ENCODE assay signal across 8 mouse cellular contexts in the genomic region with DNA sequence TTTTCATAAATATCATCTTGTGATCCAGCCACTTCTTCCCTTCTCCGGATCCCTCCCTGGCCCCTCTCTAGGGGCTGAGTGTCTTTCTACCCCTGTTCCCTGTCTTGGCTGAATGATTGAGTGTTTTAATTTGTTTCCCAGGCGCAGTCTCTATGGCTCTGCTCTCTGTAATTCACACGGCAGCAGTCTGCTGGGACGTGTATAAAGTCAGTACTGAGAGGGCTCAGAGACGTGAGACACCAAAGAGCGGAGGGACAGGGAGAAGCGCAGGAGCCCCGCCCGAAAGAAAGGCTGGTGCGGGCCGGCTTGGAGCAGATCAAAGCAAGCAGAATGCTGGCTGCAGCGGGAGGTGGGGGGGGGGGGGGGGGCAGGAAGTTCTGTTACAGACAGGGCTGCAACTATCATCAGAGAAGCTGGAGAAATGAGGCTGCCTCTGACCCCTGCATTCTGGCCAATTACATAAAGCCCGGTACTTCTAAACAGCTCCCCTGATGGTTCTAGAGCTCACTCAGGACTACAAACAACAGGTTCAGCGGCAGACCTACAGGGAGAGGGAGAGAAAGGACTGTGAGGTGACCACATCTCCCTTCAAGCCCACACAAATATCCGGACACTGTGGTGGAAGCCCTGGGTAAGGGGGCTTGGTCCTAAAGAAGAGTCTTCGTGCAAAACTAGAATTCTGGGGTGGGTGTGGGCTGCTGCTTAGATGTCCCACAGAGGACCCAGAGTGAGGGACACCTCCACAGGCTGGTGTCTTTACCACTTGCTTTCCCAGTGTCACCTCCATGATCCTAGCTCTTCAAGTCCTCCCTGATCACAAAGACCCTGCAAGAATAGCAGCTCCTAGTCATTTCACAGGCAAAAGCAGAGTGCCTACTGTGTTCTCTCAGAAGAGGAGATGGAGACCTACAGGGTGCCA. TPM values are rescaled to one million over a fixed set of nuclear protein-coding genes. Genes with fewer than 3 reads are reported as not detected.
DNase-seq lines count a peak whose midpoint lies in the region; ATAC-seq and TF ChIP-seq lines count a peak whose summit lies in the region.

No protein-coding gene starts in this region.

- no peak overlapping the region for H3K27ac ChIP-seq in forebrain, embryonic 12.5 days
- no peak overlapping the region for H3K27ac ChIP-seq in intestine, embryonic 16.5 days (ENCODE audit: low read length)
- H3K27ac ChIP-seq in stomach, postnatal 0 days (replicated peaks): no peak overlapping the region

- TF ChIP-seq CTCF in stomach, postnatal 0 days (IDR thresholded peaks at IDR 0.05; ENCODE audit: low read depth): no peak

- peaks cover 67% of the 10 kb centered on the region for H3K4me1 ChIP-seq in megakaryocyte, embryonic 14.5 days
- peaks cover 19% of the 10 kb centered on the region for H3K4me1 ChIP-seq in forebrain, embryonic 12.5 days
- peaks cover 18% of the 10 kb centered on the region for H3K4me1 ChIP-seq in intestine, embryonic 16.5 days (ENCODE audit: control insufficient read depth, insufficient read depth, low read length)
- no peaks in the 10 kb centered on the region for H3K4me1 ChIP-seq in stomach, postnatal 0 days (replicated peaks; ENCODE audit: control insufficient read depth, insufficient read depth)

- H3K4me3 ChIP-seq in megakaryocyte, embryonic 14.5 days (replicated peaks): peak overlapping the region; percentile 73
- 0 out of 2 replicates have a peak overlapping the region, but pooled peaks have one; percentile 17 for H3K4me3 ChIP-seq in forebrain, embryonic 12.5 days (replicated peaks)
- peak overlapping the region; percentile 10; the same call in 1 of the 2 replicates for H3K4me3 ChIP-seq in intestine, embryonic 16.5 days (ENCODE audit: low read length)
- no peak overlapping the region for H3K4me3 ChIP-seq in stomach, postnatal 0 days (ENCODE audit: low read depth, low read length)

- no peak overlapping the region for H3K9ac ChIP-seq in forebrain, embryonic 12.5 days
- H3K9ac ChIP-seq in intestine, embryonic 16.5 days (ENCODE audit: low read depth, low read length): peak overlapping the region; percentile 39; the same call in 1 of the 2 replicates
- H3K9ac ChIP-seq in stomach, postnatal 0 days (ENCODE audit: low read length): no peak overlapping the region

- peak overlapping the region; percentile 48 for H3K4me2 ChIP-seq in forebrain, embryonic 12.5 days
- H3K4me2 ChIP-seq in intestine, embryonic 16.5 days (ENCODE audit: low read depth, low read length): peak overlapping the region; percentile 44
- peak overlapping the region; percentile 20; the same call in 1 of the 2 replicates for H3K4me2 ChIP-seq in stomach, postnatal 0 days (replicated peaks; ENCODE audit: low read depth)

- no peak for ATAC-seq in megakaryocyte, adult 5-6 weeks (ENCODE audit: poor library complexity, severe bottlenecking)
- ATAC-seq in forebrain, embryonic 12.5 days (ENCODE audit: low FRiP score): peak; percentile 60; the same call in 1 of the 2 replicates
- ATAC-seq in intestine, embryonic 16.5 days: peak; percentile 73
- peak; percentile 51 for ATAC-seq in stomach, postnatal 0 days (ENCODE audit: low FRiP score, low TSS enrichment)

- peaks cover 4% of the 10 kb centered on the region for H3K36me3 ChIP-seq in megakaryocyte, embryonic 14.5 days (replicated peaks; ENCODE audit: low read length)
- H3K36me3 ChIP-seq in forebrain, embryonic 12.5 days (replicated peaks): no peaks in the 10 kb centered on the region
- H3K36me3 ChIP-seq in intestine, embryonic 16.5 days (ENCODE audit: control insufficient read depth, insufficient read depth, low read length): no peaks in the 10 kb centered on the region
- no peaks in the 10 kb centered on the region for H3K36me3 ChIP-seq in stomach, postnatal 0 days (ENCODE audit: control insufficient read depth, insufficient read depth, low read length)

- H3K27me3 ChIP-seq in megakaryocyte, embryonic 14.5 days (replicated peaks): no peaks in the 10 kb centered on the region
- H3K27me3 ChIP-seq in forebrain, embryonic 12.5 days: peaks cover 35% of the 10 kb centered on the region
- H3K27me3 ChIP-seq in intestine, embryonic 16.5 days (replicated peaks; ENCODE audit: control insufficient read depth, insufficient read depth, low read length): 0 out of 2 replicates have a peak, but pooled peaks cover 6% of the 10 kb centered on the region
- H3K27me3 ChIP-seq in stomach, postnatal 0 days (ENCODE audit: control insufficient read depth, insufficient read depth, low read length): no peaks in the 10 kb centered on the region

- H3K9me3 ChIP-seq in megakaryocyte, embryonic 14.5 days: no peaks in the 10 kb centered on the region
- no peaks in the 10 kb centered on the region for H3K9me3 ChIP-seq in forebrain, embryonic 12.5 days
- no peaks in the 10 kb centered on the region for H3K9me3 ChIP-seq in intestine, embryonic 16.5 days (ENCODE audit: control insufficient read depth, low read length)
- no peaks in the 10 kb centered on the region for H3K9me3 ChIP-seq in stomach, postnatal 0 days (ENCODE audit: control insufficient read depth, low read length)

- WGBS in forebrain, embryonic 12.5 days: 1% methylated on average over 16 of the region's 16 CpGs
- 4% methylated on average over 16 of the region's 16 CpGs for WGBS in intestine, embryonic 16.5 days
- 8% methylated on average over 16 of the region's 16 CpGs for WGBS in stomach, postnatal 0 days

- peak; percentile 16 for DNase-seq in lung, postnatal 14 days
- DNase-seq in stomach, postnatal 0 days (ENCODE audit: low spot score): peak; percentile 29
- no peak for DNase-seq in right cerebral cortex, postnatal 14 days
- DNase-seq in c-Kit-positive CD71-positive TER-119-positive erythroid progenitor cells, embryonic 14.5 days (ENCODE audit: low spot score): no peak

- TF ChIP-seq EP300 in stomach, postnatal 0 days (optimal IDR thresholded peaks at IDR 0.05): no peak

RNA-seq across cellular contexts. Expression of a gene that starts 20.7 kb away (rescaled TPM):
- polyA plus RNA-seq in megakaryocyte, embryonic 14.5 days (2012; ENCODE audit: insufficient read depth, low replicate concordance): 10.7 and 59.2 TPM in 2 replicates
- total RNA-seq in megakaryocyte, adult 5-6 weeks (2015): 38.4 and 41.6 TPM in 2 replicates
- total RNA-seq in megakaryocyte, adult 5-6 weeks (2017): 97.3 and 107 TPM in 2 replicates
- 241 and 255 TPM in 2 replicates for polyA plus RNA-seq in forebrain, embryonic 12.5 days (2016; fragmentation: Nextera tagmentation; extraction: Ambion mirVana)
- polyA plus RNA-seq in intestine, embryonic 16.5 days (2015; fragmentation: Nextera tagmentation; extraction: Ambion mirVana): 90.2 and 93.8 TPM in 2 replicates
- polyA plus RNA-seq in stomach, postnatal 0 days (2015; fragmentation: Nextera tagmentation; extraction: Ambion mirVana): 31.3 and 31.9 TPM in 2 replicates

Comparison
In these comparisons a context has a peak if more than half of its experiments do, and no peak if none do; other contexts are left out.
1. DNase-seq: peak in lung, postnatal 14 days (single experiment) and stomach, postnatal 0 days (single experiment); none in right cerebral cortex, postnatal 14 days (single experiment) and c-Kit-positive CD71-positive TER-119-positive erythroid progenitor cells, embryonic 14.5 days (single experiment).
2. Peak in every context shown above with its lines, with median percentiles within 50 percentile points of each other: H3K4me2 ChIP-seq.